Mouse (Mus musculus) frontal cortex, adult (tissue): Measurements from ENCODE around the gene Tasp1.
"Not testable (repeated sequence)": the region's sequence is repeated elsewhere in the genome, so short reads cannot be mapped to it uniquely, and the experiment has no call there.

ENCODE experiments used
- ATAC-seq: cut with Nextera tagmentation; 2 replicates; pipeline ENCODE4 v1.9.2; 2017; ENCODE audit warnings: mild to moderate bottlenecking, moderate library complexity, mixed read lengths; ENCODE audit not compliant: low TSS enrichment

The Tasp1 gene

GRCm38 (mm10) chr2:140058125-140058524 is 8.5 kb downstream of the Tasp1 start:
- no peak for ATAC-seq

- no peak for ATAC-seq
Observed at GRCm38 (mm10) chr2:140051607-140052126, 14.9 kb downstream of the Tasp1 start.

GRCm38 (mm10) chr2:140042522-140043131 is 24.0 kb downstream of the Tasp1 start:
- no peak for ATAC-seq

DNA sequence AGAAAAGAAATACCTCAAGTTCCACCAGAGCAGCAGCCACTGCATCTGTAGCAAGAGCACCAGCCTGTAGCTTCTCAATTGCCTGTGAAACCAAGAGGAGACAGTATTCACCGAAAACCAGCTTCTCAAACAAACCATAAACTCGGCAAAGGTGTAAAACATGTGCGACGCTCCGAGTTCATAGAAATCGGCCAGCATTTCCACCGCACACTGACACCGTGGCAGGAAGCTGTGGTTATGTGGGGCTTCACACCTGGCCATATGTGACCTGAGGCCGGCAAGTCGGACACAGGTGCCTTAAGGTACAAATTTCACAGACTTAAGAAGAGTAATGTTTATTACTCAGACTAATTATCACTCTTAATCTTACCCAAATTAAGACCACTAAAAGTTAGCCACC is 24.5 kb downstream of the Tasp1 start:
- no peak for ATAC-seq

- no peak for ATAC-seq
Observed at GRCm38 (mm10) chr2:140037459-140037858, 29.1 kb downstream of the Tasp1 start.

GRCm38 (mm10) chr2:140036854-140037253 is 29.8 kb downstream of the Tasp1 start:
- ATAC-seq = no peak

DNA sequence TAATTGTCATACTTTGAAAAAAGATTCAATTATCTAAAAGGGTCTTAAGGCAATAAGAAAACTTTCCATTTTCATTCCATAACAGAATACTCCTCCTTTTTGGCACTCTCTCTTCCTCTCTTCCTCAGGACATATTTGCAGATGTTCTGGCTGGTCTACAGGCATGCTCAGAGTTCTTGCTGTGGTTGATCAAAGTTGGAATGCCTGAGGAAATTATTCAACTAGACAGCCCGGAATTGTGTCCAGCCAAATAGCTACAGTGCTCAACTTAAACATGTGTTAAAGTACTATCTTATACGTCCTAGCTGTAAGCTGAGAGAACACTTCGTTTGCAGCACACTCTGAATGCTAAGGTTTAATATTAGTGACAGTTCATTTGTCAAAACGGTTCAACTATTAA is 41.7 kb downstream of the Tasp1 start:
- no peak for ATAC-seq

- ATAC-seq = no peak
Observed at GRCm38 (mm10) chr2:140007406-140007805, 59.2 kb downstream of the Tasp1 start.

GRCm38 (mm10) chr2:139998170-139998569 is 68.4 kb downstream of the Tasp1 start:
- ATAC-seq = no peak

DNA sequence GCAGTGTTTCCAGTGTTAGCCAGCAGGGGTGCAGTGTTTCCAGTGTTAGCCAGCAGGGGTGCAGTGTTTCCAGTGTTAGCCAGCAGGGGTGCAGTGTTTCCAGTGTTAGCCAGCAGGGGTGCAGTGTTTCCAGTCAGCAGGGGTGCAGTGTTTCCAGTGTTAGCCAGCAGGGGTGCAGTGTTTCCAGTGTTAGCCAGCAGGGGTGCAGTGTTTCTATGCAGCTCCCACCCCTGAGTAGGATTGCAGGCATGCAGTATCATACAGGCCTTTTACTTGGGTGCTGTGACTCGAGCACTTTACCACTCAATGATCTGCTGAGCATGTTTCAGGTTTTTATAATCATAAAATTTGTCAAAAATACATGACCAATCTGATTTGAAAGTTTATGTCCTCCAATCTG is 76.7 kb downstream of the Tasp1 start:
- not testable (repeated sequence) for ATAC-seq

GRCm38 (mm10) chr2:139967451-139967850 is 99.2 kb downstream of the Tasp1 start:
- no peak for ATAC-seq

DNA sequence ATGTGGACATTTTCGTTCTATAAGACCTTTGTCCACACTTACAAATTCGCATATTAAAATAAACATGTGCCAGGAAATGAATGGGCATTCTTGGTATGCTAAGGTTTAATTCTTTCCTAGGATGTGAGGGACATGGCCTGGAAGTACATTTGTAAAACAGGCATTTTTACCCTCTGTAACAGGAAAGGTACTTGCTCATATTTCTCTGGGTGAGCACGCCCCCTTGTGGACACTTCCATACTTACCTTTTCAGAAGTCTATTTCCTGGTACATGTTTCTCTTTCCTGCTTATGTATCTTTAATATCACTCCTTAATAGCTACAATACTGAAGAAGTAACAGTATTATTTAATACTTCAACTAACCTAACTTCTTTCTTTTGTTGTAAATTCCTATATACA is 100.3 kb downstream of the Tasp1 start:
- peak; percentile 55; the same call in 1 of the 2 replicates for ATAC-seq

- no peak for ATAC-seq
Observed at GRCm38 (mm10) chr2:139948843-139949242, 117.8 kb downstream of the Tasp1 start.

DNA sequence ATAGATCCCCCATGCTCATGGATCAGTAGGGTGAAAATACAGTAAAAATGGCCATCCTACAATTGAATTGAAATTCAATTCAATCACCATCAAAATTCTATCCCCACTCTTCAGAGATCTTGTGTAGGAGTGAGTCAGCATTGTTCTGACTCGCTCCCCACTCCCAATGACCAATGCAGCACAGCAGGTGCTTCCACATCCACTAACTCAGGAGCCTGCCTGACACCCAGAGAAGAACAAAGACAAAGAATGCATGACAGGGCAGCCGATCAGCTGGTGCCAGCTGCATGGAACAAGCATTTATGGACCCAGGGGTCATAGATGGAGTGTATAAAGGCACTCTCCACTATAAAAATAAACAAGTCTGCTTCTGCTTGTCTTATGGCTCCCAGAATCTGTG is 129.0 kb downstream of the Tasp1 start:
- ATAC-seq = no peak

DNA sequence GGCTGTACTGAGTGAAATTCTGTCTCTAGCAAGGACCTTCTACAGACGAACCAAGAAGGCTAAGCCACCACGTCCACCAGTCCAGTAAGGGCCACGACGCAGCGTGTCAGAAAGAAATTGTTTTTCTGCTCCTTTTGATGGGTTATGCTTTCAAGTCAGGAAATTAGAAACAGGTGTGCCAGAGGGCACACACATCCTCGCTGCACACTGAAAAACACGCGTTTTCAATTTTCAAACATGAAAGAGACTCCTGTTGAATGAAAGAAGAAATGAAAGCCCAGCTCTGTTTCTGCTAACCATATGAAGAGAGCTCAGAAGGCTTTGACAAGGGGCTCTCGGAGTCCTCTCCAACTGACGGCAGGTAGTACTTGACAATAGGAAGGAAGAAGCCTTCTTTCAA is 132.0 kb downstream of the Tasp1 start:
- no peak for ATAC-seq

- ATAC-seq = no peak
Observed at GRCm38 (mm10) chr2:139934033-139934572, 132.5 kb downstream of the Tasp1 start.

DNA sequence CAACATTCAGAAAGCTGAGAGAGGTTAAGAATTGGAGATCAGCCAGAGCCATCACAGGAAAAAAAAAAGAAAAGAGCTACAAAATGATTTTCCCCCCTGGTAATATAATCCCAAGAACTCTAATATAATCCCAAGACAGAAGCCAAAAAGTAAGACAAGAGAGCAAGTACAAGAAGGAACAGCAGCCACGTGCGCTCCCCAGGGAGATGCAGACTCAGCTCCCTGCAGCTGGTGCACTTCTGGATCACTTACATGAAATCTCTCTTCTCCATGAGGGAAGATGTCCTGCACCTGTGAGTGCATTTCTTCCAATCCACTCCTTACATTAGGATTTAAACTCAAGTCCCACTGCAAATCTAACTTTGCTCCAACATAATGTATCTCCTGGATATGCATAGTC is 134.4 kb downstream of the Tasp1 start:
- ATAC-seq = no peak

GRCm38 (mm10) chr2:139924937-139925336 is 141.7 kb downstream of the Tasp1 start:
- ATAC-seq = no peak

GRCm38 (mm10) chr2:139921395-139921794 is 145.2 kb downstream of the Tasp1 start:
- not testable (repeated sequence) for ATAC-seq

- no peak for ATAC-seq
Observed at GRCm38 (mm10) chr2:139919757-139920156, 146.8 kb downstream of the Tasp1 start.

DNA sequence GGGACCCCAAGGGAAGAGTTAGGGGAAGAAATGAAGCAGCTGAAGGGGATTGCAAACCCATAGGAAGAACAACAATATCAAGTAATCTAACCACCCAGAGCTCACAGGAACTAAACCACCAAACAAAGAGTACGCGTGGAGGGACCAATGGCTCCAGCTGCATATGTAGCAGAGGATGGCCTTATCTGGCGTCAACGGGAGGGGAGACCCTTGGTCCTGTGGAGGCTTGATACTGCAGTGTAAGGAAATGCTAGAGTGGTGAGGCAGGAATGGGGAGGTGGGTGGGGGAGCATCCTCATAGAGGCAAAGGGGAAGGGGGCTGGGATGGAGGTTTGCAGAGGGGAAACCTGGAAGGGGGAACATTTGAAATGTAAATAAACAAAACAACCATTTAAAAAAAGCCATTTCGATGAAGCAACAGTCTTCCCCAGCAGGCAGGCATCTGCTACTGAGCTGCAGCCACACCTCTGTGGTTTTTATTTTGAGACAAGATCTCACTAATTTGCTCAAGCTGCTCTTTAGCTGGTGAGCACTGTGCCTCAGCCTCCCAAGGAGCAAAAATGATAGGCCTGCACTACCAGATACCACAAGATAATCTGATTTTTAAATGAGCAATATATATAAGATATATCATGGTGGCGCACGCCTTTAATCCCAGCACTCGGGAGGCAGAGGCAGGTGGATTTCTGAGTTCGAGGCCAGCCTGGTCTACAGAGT is 160.0 kb downstream of the Tasp1 start:
- ATAC-seq = no peak

- peak; percentile 86 for ATAC-seq
Observed at GRCm38 (mm10) chr2:139891405-139892089, 175.1 kb downstream of the Tasp1 start.

GRCm38 (mm10) chr2:139884264-139884637 is 182.4 kb downstream of the Tasp1 start:
- no peak for ATAC-seq
